Mouse (Mus musculus) ovary, postnatal 10 days (tissue): Measurements from ENCODE around the gene Gm10337.

ENCODE experiments used
- DNase-seq: peaks from one replicate; pipeline ENCODE4 v3.0.0; 2022; ENCODE audit warnings: low spot score

Gm10337 gene

DNA sequence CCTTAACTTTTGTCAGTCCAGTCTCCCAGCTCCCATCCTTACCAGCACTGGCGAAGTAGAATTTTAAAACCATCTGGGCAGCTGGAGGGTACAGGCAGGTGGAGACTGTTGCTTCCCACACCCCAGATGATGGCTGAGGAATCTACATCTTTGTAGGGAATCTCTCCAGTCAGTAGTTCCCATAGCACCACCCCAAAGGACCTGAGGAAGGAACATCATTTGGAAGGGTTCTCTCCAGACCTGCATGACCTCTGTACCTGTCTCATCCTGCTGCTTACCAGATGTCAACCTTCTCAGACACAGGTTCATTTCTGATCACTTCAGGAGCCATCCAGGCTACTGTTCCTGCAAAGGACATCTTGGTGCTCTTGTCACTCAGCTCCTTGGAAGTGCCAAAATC is at the start of gene Gm10337:
Gm10337 (plus strand) TSS at position 276 of the 400 bp plus-strand sequence.
- DNase-seq = no peak

DNA sequence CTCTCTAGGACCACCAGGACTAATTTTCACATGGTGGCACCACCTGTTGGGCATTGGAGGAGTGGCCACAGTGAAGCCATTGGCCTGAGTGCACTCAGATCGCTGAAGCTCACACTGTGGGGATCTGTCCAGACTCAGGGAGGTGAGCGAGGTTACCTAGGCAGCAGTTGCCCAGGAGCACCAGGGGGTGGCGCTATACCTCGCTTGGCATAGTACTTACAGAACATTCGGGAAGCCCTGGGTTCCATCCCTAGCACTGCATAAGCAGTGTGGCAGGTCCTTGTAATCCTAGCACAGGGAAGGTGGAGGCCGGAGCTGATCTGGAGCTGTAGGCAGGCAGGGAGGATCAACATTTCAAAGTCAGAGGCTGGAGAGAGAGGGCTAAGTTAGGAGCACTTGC is 47.5 kb upstream of the Gm10337 start:
- DNase-seq = no peak

DNA sequence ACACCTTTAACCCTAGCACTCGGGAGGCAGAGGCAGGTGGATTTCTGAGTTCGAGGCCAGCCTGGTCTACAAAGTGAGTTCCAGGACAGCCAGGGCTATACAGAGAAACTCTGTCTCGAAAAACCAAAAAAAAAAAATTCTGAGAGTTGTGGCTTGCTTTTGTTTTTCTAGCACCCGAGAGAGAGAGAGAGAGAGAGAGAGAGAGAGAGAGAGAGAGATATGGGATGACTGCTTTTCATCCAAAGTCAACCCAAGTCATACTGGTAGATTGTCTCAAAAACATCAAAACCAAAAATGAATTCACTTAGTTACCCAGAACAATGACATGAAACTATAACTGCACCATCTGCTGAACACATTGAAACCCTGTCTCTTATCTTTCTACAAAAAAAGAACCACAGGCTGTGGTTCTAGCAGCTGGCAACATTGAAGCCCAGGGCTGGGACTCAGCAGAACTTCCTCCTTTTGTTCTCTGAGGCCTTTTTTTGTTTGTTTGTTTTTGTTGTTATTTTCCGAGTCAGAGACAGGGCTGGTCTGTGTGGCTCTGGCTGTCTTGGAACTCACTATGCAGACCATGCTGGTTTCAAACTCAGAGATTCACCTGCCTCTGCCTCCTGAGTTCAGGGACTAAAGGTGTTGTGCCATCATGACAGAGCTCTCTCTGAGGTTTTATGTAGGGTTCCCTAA is 45.3 kb upstream of the Gm10337 start:
- no peak for DNase-seq

DNA sequence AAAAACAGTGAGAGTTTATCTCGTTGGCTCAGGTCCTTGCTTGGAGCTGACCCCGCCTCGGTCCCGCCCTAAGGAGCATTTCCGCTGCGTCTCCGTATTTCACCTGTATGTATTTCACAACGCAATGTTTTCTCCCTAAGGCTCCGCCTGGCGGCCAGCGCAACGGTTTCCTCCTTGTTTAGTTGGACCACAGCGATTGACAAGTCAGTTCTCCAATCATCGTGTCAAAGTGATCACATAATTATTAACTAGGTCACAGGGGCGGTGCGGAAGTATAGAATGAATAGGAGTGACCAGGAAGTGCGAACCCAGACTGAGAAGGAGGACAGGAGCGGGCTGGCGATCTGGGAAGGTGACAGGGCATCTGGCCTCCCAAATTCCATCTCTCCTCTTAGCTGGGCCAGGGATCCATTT is 44.6 kb upstream of the Gm10337 start, which contains the start of gene Prr13:
Prr13 (plus strand) TSS at position 125 of the 414 bp plus-strand sequence.
- DNase-seq = peak; percentile 64

DNA sequence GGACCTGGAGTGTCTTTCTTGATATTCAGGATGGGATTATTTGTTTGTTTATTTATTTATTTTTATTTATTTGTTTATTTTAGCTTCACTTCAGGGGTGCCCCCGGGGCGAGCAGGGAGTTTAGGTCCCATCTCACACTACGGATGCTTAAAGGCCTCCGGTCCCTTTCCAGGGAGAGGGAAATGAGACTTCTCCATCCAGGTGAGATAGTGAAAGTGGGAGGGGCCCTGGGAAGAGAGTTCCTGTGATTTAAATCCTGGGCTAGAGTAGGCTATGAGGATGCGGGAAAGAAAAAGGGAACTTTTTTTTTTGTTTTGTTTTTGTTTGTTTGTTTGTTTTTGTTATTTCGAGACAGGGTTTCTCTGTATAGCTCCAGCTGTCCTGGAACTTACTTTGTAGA is 44.1 kb upstream of the Gm10337 start:
- no peak for DNase-seq

DNA sequence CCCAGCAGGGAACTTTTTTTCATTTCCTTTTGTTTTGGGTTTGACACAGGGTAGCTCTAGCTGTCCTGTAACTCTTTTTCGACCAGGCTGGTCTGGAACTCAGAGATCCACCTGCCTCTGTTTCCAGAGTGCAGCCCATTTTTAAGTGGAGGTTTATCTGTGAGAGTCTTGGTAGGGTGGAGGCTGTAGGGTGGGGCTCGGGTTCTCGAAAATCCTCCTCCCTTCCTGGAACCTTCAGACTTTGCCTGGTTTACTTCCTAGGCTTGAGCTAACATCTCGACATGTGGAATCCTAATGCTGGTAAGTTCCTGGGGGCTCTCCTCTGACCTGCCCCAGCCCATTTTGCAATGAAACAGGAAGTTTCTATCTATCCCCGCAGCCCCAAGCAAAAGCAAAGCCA is 43.7 kb upstream of the Gm10337 start:
- no peak for DNase-seq

DNA sequence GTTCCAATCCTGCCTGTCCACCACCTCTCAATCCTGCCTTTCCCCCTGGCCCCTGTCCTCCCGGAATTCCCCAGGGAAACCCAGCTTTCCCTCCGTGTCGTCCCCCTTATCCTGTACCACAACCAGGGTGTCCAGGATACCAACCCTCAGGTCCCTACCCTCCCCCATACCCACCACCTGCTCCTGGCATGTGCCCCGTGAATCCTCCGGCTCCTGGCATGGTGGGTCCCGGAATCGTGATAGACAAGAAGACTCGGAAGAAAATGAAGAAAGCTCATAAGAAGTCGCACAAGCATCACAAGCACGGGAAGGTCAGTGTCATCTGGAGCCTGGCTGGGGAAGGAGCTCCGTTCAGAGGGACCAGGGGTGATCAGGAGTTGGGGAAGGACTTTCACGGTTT is 43.1 kb upstream of the Gm10337 start:
- no peak for DNase-seq

DNA sequence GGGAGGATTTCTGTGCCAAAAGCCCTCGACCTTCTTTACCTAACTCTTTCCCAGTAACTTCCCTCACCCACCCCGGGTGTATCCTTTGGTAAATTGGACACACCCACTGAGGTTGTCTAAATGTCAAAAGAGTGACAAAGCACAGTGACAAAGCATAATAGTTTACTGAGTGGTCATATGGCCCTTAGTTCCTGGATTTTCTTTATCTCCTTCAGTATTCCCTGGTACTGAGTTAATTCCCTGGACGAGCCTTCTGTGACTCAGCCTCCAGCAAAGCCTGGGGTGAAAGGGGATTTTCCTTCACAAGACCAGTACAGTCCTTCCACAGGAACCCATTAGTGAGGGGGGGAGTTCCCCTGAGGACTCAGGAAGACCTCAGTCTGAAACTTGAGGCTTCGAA is 42.6 kb upstream of the Gm10337 start:
- DNase-seq = no peak

DNA sequence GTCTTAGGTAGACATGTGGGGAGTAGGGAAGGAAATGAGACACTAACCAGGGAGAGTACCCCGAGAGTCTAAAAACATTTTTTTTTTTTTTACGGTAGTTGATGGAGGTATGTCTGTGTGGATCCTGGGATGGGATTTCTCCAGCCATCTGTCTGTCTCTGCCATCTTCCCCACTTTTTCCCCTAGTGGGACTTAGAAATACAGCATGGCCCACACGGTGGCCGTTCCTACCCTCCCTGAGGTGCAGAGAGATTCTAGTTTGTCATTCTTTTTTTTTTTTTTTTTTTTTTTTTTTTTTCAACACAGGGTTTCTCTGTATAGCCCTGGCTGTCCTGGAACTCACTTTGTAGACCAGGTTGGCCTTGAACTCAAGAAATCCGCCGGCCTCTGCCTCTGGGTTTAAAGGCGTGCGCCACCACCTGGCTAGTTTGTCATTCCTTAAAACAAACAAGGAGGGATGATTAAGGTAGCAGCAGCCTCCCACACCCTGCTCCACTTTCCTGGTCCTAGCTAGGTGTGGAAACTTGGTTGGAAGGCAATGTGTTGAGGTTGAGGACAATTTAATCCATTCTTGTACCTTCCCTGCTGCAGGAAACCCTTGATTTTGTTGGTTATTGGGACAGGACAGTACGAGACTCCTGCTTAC is 42.0 kb upstream of the Gm10337 start:
- DNase-seq = no peak

DNA sequence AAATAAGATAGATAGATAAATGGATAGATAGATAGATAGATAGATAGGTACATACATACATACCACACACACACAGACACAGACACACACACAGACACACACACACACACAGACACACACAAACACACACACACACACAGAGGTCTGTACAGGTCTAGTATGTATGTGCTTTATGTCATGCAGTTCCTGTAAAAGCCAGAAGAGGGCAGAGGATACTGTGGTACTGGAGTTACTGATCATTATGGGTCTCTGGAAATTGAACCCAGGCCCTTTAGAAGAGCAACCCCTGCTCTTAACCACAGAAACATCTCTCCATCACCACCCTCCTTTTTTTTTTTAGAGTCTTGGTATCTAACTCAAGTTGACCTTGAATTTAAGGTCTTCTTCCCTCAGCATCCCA is 39.9 kb upstream of the Gm10337 start:
- DNase-seq = no peak

DNA sequence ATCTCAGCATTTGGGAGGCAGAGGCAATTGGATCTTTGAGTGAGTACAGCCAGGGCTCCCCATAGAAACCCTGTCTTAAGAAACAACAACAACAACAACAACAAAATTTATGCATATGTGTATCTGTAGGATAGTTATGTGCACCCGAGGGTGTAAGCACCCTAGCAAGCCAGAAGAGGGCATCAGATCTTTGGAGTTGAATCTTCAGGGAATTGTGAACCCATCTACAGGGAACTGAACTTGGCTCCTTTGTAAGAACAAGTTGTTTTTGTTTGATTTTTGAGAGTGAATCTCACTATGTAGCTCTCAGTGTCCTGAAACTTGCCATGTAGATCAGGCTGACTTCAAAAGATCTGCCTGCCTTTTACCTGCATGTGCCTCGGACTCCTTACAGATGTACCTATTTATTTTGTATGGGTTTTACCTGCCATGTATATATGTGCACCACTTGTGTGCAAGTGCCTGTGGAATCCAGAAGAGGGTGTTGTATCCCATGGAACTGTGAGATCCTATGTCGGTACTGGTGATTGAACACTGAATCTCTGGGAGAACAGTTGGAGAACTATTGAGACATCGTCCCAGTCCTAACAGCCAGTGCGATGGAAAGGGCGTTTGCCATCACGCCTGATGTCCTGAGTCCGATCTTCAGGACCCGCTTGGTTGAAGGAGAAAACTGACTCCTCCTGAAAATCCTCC is 34.7 kb upstream of the Gm10337 start:
- no peak for DNase-seq

DNA sequence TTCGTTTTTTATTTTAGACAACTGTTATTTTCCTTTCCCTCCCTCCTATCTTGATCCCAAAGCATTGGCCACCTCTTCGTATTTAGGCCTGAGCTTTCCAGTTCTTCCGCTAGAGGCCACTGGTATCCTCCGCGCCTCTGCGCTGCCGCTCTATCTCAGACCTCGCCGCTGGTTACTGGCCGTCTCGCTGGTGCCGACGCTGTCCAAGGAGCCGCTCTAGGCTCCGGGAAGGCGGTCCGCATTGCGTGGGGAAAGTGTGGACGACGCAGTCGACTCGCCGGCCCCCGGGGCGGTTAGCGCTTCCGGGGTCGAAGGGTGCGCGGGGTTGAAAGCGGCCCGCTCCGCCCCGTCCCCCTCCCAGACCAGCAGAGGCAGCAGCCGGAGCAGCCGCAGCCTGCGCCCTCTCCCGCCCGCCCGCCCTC is 33.3 kb upstream of the Gm10337 start, which contains the start of gene Pcbp2:
Pcbp2 (plus strand) TSS at position 357 of the 422 bp plus-strand sequence.
- peak; percentile 81 for DNase-seq

DNA sequence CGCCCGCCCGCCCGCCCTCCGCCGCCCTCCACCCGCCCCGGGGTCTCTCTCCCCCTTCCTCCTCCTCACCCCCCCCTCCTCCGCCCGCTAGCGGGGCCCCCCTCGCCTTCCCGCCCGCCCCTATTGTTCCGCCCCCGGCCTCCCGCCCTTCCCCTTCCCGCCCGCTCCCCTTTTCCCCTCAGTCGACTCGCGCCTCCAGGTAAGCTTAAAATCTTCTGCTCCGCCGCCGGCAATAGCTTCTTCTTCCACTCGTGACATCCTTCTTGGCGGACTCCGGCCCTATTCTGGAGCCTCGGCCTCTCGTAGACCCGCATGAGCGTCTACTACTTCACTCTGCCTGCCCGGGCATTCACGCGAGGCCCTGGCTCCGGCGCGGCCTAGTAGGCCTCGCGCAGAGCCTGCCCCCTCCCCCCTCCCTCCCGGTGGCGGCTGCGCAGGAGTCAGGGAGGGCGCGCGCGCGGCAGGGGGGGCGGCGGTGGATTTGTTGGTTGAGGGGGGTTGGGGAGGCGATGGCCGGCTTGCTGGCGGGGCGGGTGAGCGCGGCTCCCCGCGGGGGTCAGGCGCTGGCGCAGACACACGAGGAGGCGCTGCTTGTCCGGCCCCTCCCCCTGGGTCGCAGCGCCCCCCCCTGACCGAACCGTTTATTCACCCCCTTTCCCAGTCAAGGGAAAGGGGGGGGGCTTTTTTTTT is 32.8 kb upstream of the Gm10337 start:
- DNase-seq = peak; percentile 75

DNA sequence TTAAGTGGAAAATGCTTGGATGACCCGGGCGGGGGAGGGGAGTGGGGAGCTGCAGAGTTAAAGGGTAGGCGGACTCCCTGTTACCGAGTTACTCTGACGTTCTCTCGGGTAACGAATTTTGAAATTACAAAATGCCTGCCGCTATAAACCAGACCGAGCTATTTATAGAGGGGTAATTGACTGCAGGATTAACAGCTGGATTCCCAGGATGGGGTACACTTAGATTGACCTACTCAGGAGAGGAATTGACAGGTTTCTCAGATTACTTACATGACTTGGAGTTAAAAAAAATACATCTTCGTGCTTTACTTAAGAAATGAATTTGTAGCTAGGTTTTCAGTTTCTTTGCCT is 32.3 kb upstream of the Gm10337 start:
- no peak for DNase-seq

DNA sequence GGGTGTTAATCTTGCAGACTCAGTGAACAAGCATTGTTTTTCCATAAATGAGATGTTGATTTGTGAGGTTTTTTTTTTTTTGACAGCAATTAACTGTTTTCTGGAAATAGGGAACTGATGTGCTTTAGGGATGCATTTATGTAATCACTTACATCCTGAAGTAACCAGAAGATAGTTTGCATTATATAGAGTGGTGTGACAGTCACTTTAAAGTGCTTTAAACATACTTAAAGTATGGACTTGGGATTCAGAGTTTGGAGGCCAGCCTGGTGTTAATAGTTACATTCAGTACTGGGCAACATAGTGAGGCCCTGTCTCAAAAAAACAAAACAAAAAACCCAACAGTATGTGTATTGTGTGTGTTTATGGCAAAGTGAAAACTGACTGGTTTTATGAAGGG is 31.8 kb upstream of the Gm10337 start:
- no peak for DNase-seq

DNA sequence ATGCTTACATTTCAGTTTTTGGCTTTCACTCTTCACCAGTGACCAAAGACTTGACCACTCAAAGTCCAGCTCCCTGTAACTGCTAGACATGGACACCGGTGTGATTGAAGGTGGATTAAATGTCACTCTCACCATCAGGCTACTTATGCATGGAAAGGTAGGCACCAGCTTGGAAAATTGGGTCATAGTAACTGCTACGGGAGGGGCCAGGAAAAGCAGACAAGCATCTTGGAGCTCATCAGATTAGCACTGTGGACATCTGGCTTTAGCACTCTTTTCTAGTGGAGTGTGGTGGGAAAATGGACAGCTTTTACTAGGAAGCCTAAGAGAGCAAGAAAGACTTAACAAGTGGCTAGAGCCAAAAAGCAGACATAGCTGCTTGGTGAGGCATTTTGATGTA is 30.3 kb upstream of the Gm10337 start:
- no peak for DNase-seq

DNA sequence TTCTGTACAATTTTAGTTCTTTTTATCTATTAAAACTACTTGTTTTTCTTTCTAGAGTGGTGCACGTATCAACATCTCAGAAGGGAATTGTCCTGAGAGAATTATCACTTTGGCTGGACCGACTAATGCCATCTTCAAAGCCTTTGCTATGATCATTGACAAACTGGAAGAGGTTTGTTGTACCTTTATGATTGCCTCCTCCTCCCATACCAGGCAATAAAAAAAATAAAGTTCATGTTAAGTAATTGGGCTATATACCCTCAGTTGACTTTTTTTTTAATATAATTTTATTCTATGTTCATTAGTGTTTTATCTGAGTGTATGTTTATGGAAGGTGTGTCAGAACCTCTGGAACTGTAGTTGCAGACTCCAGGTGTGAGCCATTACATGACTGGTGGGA is 29.0 kb upstream of the Gm10337 start:
- no peak for DNase-seq

DNA sequence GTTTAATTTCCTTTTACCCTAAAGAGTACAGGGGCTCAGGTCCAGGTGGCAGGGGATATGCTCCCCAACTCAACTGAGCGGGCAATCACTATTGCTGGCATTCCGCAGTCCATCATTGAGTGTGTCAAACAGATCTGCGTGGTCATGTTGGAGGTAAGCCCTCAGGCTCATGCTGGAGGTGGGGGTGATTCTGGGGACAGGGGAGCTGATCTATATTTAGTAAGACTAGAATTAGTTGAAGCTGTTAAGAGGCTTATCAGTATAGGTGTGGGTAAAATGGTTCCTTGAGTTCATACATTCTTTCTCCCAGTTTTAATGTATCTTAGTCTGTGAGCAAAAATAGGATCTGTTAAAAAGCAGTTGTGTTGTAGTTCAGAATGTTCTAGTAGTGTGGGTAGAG is 20.4 kb upstream of the Gm10337 start:
- DNase-seq = no peak

DNA sequence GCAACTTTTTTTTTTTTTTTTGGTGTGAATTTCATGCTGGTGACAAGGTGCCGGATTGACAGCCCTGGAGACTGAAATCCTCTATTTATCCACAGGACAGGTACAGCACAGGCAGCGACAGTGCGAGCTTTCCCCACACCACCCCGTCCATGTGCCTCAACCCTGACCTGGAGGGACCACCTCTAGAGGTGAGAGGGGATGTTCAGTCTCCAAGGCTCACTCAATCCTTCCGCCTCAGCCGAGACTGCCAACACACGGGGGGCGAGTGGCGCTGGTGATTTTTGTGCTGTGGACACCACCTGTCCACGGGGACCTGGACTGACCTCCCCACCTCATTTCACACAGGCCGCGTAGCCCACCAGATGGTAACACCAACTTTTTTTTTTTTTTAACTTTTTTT is 17.7 kb upstream of the Gm10337 start:
- DNase-seq = no peak

DNA sequence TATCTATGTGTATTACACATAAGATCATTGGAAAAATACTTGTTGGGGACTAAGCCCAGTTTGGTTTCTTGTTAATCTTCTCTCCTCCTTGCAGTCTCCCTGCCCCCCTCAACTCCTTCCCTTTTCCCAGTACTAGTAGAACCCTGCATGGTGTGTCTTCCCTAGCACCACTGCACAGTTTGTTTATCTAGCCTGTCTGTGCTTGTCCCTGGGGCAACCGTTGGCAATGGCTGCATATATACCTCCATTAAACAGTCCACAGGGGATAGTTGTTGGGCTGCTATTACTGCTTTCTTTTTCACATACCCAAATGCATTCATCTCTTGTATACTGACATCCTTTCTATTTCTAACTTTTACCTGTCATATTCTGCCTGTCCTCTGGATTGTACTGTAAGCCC is 15.9 kb upstream of the Gm10337 start:
- DNase-seq = no peak

DNA sequence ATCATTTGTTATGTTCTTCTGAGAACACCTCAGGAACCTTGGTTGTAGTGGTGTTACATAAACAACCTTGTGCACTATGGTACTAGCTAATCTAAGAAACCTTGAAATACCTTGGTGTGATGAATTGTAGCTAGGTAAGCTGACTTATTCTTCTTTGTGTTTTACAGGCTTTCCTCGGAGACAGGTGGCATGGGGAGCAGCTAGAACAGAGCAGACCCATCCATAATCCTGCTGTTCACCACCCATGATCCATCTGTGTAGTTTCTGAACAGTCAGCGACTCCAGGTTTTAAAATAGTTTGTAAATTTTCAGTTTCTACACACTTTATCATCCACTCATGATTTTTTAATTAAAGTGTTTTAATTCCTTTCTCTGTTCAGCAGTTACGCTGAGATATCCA is 5.2 kb upstream of the Gm10337 start:
- DNase-seq = no peak

DNA sequence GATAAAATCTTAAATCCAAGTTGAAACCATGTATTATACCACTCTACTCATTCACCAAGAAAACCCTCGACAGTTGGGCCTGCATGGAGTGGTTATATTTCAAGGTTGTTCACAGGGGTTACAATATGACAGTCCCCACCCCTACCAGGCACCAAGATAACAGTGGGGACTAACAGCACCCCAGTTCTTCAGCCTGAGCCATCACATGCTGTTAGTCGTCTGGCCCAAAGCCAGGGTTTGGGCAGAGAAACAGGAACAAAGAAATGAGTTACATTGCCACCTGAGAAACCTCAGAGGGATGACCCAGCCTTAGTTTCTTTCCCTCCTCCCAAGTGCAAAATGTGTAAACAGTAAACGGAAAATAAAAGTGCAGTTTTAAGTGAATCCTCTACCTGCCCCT is 4.2 kb upstream of the Gm10337 start:
- DNase-seq = no peak

DNA sequence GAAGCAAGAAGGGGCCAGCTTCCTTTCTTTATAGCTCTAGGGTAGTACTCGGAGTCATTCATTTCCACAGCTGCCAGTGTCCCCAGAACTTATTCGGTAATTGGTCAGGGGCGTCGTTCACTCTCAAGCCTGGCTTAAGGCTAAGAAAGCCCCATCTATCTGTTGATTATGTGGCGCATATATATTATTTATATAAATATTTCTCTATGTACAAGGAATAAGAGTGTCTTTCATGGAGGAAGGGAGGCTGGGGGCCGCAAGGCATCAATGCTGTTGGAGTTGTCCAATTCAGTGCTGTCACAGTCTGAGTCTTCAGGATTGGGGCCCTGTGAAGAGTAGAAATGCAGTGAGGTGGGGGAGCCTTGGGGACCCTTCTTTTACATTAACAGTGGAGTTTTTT is 3.7 kb upstream of the Gm10337 start:
- DNase-seq = no peak
